Mouse (Mus musculus): ENCODE data around the gene Sh3tc1. TPM values are rescaled to one million over a fixed set of nuclear protein-coding genes. Genes with fewer than 3 reads are reported as not detected.

Sh3tc1 gene
- total RNA-seq, 1 experiment from 2014 or later: 8.5 TPM

DNA sequence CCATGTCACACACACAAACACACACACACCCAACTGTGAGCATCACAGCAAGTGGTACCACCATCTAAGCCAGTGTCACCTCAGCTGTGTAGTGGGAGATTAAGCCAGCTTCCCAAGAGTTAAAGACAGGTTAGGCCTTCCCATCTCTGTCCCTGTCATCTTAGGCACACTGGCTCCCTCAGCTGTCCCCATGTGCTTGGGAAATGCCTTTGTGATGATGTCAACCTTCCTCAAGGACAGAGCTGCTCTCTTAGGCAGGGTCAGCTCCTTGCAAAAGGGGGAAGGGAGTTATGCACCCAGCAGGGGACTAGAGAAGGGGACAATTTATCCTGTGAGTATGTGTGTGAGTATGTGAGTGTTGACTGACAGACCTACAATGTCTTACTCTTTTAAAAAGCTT, 50.4 kb downstream of the Sh3tc1 start:
- no peak for ATAC-seq (replicated peaks; ENCODE audit: low read depth, poor library complexity, severe bottlenecking)

DNA sequence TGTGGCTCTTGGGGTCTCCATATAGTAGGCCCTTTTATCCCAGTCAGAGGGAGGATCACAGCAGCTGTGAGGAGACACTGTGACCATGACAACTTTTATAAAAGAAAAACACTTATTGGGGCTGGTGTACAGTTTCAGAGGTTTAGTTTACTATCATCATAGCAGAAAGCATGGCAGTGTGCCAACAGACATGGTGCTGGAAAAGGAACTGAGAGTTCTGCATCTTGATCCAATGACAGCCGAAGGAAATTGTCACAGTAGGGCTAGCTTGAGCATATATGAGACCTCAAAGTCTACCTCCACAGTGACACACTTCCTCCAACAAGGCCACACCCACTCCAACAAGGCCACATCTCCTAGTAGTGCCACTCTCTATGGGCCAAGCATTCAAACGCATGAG, 50.9 kb downstream of the Sh3tc1 start:
- ATAC-seq (replicated peaks; ENCODE audit: low read depth, poor library complexity, severe bottlenecking): peak; percentile 36

DNA sequence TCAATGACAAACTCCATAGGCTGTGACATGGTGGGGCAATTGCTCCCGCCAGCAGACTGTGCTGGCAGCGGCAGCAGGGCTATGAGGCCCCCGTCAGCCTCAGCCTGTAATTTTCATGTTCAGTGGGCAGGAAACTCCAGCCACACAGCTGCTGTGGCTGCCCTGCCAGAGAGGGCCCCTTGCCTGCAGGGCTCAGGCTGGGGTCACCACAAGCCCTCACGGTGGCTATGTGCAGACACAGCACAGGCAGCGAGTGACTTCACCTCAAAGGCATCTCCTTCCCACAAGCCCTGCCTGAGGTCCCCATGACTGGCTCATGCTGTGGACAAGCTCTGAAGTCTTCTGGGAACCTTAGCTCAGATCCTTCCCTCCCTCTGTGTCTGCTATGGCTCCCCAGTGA, 52.7 kb downstream of the Sh3tc1 start:
- peak; percentile 72 for ATAC-seq (replicated peaks; ENCODE audit: low read depth, poor library complexity, severe bottlenecking)

DNA sequence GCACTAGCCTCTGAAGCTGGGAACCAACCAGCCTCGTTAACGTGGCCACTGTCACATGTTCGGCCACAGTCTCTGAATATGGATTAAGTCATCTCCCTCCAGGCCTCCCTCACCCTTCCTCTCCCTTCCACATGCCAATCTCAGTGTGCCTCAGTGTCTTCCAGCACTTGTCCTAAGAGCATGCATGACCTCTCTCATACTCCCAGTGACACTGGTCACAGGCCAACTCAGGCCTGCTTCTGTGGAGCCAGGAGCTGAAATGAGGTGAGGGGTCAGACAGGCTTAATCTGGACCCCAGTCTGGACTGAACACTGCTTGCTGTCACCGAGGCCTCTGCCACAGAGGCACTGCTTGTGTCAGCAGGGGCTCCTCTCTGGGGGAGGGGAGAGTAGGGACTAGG, 53.5 kb downstream of the Sh3tc1 start:
- ATAC-seq (replicated peaks; ENCODE audit: low read depth, poor library complexity, severe bottlenecking): no peak

DNA sequence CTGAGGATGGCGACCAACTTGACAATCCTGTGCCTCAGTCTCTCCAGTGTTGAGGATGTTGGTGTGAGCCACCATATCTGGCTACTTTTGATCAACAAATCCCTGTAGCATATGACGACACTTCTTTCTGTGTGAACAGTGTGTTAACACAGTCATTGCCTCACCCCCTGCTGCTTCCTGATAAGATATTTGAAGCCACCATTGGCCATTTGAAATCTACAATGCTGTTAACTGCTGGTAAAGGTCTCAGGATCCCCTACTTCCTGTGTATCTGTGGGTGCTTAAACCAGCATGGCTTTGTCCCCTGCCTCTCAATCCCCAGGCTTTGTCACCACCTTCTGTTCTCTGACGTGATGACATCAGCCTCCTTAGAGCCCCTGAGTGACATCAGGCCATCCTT, 54.7 kb downstream of the Sh3tc1 start:
- ATAC-seq (replicated peaks; ENCODE audit: low read depth, poor library complexity, severe bottlenecking): 0 out of 2 replicates have a peak, but pooled peaks have one; percentile 27

DNA sequence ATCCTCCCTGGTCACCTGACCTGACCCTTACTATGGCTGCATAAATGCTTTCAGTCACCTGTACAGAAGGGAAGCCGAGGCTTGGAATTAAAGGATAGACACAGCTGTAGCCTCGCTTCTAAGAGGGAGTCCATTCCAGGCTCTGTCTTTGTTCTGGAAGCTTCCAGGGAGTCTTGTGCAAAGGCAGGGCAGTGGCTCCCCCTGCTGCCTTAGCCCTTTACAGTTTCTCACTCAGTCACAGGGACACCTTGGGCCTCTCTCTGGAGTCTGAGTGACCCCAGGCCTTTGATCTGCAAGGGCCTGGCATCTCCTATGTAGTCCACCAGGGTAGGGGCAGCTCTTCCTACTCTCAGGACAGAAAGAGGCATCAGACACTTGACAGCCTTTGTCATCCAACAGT, 58.8 kb downstream of the Sh3tc1 start:
- ATAC-seq (replicated peaks; ENCODE audit: low read depth, poor library complexity, severe bottlenecking): no peak

DNA sequence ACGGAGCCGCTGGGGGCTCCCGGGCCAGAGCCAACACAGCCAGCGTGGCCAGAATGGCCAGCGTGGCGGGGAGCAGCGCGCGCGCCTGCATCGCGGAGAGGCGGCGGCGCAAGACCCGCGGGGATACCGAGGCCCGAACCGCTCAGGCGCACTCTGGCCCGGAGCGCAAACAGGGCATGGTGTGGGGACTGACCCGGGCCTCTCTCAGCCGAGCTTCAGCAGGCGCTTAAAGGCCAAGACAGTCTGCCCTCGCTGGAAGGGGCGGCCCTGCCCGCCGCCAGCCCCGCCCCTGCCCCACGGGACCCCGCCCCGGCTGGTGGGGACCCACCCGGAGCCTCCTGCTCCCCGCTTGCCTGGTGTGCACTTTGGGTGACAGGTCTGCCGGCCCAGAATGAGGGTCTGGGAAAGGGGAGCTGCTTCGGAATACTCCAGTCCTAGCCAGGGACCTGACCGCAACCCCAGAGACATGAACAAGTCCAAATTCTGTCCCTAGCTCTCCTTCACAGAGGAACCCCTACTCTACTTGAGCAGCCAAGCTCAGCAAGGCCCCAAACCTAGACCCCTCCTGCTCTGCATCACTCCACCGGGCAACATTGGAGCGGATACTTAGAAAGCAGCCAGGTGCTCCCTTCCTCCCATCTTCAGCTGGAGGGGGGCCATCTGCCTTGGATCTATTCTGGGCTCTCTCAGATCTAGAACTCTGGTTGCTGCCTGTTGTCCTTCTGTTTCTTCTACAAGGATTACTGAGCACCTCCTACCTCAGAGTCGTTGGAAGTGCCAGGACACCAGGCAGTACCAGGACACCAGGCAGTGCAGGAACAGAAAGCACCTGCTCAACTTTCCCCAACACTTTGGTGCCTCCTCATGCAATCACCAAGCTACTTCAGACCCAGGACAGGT, 60.3 kb downstream of the Sh3tc1 start, which contains the start of gene Htra3:
Gene Htra3 (minus strand): TSS at position 527 of the 900 bp plus-strand sequence.
- ATAC-seq (replicated peaks; ENCODE audit: low read depth, poor library complexity, severe bottlenecking): no peak; the same call in 1 of the 2 replicates

DNA sequence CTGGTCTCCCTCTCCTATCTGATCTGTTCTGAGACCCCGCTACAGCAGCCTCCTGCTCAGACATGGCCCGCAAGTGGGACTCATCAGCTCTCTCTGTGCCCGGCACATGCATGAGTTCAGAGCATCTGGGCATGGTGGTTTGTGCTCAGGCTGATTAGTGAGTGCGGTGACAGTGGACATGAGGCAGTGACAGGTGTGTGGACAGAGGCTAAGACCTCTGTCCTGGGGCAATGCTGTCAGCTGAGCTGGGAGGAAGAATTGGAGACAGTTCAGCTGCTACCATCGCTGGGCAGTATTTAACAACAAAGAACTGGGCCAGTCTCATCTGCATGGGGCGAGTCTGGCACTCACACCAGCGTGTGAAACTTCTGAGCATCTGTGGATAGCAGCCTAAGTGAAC, 62.8 kb downstream of the Sh3tc1 start:
- no peak for ATAC-seq (replicated peaks; ENCODE audit: low read depth, poor library complexity, severe bottlenecking)

DNA sequence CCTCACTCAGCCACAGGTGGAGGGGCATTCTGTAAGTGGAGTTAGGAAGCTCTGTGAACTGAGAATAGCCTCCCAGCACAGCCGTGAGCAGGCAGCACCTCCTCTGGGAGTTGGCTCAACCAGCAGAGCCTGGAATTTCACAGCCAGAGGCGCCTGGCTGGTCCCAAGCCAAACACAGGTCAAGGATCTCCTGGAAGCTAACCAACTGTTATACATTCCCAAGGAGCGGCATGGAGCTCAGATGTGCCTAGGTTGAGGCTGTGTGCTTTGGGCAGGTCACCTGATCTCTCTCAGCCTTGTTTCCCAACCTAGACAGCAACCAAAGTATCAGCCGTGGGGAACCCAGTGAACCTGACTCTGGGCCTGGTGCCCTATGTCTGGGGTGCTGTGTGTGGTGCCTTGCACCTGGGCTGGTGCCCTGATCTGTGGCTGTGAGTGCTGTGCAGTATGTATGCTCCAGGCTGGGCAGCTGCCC, 65.7 kb downstream of the Sh3tc1 start:
- no peak for ATAC-seq (replicated peaks; ENCODE audit: low read depth, poor library complexity, severe bottlenecking)

DNA sequence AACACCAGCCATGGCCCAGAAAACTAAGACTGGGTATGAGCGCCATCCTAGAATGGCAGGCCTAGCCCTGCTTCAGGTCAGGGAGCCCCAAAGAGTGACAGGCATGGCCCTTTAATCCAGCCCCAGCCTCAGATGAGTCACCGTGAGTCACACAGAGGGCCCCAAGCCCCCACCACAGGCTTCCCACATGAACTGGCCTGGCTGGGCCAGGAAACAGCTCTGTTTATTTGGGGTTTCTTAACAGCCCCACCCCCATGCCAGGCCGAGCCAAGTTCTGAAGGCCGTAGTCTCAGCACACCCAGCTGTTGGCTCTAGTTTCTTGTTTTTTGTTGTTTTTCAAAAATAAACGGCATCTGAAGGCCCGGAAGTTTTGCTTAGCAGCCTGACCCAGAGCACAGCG, 66.7 kb downstream of the Sh3tc1 start:
- peak; percentile 87 for ATAC-seq (replicated peaks; ENCODE audit: low read depth, poor library complexity, severe bottlenecking)

DNA sequence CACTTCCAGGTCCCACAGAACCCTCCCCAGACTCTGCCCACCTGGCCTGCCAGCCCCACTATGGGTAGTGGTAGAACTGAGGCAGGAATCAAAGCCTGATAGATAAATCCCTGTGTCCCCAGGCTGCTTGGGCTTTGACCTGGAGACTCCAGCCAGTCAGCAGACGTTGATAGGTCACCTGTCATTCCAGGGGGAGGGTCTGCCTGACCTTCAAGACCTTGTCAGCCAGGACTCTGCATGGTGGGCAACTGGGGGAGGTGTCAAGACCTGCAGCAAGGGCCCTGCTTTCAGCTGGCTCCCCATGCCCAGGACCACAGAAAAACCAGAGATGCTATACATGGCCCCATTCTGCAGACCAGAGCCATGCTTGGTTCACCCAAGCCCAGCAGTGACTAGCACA, 67.2 kb downstream of the Sh3tc1 start:
- 0 out of 2 replicates have a peak, but pooled peaks have one; percentile 5 for ATAC-seq (replicated peaks; ENCODE audit: low read depth, poor library complexity, severe bottlenecking)

DNA sequence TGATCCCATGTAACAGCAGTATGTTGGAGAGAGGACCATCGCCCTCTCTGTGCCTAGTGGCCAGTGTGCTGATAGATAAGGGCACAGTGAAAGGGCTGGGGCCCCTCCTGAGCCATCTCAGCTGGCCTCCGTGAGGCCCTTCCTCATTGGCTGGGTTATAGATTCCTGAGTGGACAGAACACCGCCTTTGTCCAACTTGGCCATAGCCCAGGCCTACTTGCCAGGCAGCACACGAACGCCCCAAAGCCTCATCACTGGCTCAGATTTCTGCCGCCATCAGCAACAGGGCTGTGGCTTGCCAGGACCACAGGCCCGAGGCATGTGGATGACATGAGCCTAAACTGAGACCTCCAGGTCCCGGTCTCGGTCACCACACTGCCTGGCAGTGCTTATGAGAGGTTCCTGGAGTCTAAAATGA, 68.3 kb downstream of the Sh3tc1 start:
- ATAC-seq (replicated peaks; ENCODE audit: low read depth, poor library complexity, severe bottlenecking): no peak

DNA sequence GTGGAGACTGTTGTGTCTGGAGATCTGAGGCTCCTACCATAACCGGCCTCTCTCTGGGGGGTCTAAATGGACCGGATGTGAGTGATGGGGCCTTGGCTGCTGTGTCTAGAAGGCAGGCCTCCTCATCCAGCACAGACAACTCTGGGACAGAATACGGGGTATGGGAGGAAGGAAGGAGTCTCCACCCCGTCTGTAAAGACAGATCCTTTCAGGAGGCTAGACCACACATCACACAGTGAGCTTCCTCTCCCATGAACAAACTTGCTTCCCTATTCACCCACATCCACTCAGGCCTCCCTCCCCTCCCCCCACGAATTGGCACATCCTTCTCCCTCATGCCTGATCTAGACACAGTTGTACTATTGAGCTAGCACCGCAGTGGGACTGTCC, 69.4 kb downstream of the Sh3tc1 start:
- peak; percentile 57 for ATAC-seq (replicated peaks; ENCODE audit: low read depth, poor library complexity, severe bottlenecking)

DNA sequence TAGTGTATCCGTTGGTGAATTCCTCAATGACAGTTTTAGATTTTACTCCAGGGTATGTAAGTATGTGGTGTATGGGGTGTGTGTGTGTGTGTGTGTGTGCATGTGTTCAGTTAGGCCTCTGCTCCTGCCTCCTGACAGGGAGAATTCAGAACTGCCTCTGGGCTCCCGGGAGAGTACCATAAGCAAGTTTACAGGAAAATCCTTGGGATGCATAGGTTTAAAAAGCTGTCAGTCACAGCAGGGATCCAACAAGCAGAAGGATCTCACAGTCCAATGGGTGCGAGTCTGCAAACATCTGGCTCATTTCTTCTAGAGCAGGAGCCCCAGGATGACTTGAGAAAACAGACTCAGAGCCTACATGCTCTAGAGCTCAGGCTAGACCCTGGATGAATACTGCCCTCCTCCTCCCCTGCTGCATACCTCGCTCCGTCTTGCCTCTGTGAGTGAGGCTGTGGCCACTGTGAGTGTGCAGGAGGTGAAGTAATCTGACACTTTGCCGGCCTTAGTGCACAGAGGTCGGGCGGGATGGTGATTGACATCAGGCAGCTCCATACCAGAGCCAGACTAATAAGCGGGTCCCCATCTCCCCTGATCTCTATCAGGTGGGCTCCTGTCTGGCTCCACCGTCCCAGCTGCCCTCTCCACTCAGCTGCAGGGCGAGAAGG, 69.9 kb downstream of the Sh3tc1 start:
- ATAC-seq (replicated peaks; ENCODE audit: low read depth, poor library complexity, severe bottlenecking): no peak

DNA sequence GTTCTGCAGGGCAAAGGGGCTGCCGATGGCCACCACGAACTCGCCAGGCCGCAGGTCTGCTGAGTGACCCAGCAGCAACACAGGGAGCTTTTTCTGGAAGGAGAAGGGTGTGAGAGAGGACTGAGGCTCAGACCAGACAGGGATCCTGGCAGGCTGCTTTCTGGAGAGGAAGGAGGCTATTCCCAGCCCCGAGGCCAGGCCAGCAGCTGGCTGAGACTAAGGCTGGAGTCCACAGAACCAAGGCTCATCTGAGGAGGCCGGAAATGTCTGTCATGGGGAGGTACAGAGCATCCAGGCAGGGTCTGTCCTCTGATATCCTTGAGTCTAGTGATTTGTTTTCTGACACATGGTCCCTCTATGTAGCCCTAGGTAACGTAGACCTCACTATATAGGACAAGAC, 73.6 kb downstream of the Sh3tc1 start:
- ATAC-seq (replicated peaks; ENCODE audit: low read depth, poor library complexity, severe bottlenecking): no peak

DNA sequence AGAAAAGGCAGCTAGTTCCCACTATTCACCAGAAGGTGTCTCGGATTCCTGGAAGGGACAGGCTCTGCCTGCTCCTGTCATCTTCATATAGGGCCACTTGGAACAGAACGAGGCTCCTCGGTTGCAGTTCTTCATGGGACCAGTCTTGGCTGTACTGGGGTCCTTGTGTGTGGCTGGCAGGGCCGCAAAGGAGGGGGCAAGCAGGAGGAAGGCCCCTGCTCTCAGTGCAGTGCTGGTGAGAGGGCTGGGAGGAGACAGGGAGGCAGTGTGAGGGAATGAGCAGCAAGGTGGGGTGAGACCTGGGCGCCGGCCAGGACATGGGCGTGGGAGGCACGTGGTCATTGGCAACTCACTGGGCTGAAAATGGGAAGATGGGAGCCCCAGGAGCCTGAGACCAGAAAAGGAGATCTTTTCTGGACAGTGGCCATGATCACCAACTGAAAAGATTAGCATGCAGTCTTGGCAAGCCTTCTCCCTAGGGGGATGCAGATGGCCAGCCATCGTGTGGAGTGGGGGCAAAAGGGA, 77.7 kb downstream of the Sh3tc1 start:
- no peak for ATAC-seq (replicated peaks; ENCODE audit: low read depth, poor library complexity, severe bottlenecking)

DNA sequence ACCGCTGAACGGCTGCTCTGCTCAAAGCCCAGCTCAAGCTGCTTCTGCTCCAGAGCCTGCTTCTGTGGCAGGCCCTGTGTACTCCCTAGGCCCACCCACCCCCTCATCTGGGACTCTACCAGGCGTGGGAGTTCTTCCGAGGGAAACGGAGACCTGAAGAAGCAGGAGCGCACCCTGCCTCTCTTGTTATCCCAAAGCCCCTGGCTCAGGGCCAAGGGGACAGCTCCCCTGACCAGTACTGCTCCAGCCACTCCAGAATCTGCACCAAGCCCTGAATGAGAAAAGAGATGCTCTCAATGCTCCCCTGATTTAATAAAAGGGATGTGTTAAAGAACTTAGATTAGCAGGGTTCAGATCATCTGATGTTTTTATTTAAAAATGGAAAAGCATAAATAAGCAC, 78.6 kb downstream of the Sh3tc1 start:
- ATAC-seq (replicated peaks; ENCODE audit: low read depth, poor library complexity, severe bottlenecking): no peak

DNA sequence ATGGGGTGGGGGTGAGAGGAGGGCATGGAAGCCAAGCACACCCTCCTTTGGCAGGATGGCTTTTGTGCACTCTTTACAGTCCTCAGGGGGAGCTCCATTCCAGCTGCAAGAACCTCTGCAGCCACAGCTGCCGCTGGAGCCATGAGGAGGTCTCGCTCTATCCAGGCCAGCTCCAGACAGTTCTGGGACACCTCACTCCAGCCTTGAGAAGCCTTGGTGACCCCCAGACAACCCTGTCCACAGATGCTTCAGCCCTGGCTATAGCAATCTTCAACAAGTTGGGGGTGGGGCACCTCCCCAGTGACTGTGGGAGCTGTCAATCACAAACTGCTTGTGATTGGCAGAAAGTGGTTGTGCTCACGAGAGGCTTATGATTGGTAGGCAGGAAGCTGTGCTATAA, 80.3 kb downstream of the Sh3tc1 start:
- ATAC-seq (replicated peaks; ENCODE audit: low read depth, poor library complexity, severe bottlenecking): no peak

DNA sequence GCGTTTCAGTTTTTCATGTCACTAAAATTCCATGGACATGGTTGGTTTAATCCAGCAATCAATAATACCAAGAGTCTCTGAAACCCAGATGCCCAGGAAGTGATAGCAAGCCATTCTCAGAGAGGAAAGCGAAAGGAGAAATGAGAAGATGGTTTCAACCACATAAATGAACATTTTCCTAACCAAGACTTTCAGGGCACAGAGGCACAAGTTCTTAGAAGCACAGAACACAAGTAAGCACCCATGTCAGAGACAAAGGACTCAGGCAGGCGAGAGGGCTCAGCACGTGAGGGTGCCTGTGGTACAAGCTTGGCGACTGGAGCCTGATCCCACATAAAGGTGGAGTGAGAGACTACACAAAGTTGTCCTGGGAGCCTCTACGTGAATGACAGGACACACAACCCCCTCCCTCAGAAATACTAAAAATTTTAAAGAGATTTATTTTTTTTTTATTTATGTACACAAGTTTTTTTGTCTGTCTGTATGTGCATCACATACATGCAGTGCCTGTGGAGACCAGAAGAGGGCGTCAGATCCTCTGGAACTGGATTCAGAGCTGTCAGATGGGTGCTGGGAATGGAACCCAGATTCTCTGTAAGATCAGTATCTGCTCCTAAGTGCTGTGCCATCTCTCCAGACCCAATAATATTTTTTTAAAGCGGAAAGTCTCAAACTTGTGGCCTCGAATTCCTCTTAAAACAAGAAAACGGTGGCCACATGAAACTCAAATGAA, 83.9 kb downstream of the Sh3tc1 start:
- ATAC-seq (replicated peaks; ENCODE audit: low read depth, poor library complexity, severe bottlenecking): no peak

DNA sequence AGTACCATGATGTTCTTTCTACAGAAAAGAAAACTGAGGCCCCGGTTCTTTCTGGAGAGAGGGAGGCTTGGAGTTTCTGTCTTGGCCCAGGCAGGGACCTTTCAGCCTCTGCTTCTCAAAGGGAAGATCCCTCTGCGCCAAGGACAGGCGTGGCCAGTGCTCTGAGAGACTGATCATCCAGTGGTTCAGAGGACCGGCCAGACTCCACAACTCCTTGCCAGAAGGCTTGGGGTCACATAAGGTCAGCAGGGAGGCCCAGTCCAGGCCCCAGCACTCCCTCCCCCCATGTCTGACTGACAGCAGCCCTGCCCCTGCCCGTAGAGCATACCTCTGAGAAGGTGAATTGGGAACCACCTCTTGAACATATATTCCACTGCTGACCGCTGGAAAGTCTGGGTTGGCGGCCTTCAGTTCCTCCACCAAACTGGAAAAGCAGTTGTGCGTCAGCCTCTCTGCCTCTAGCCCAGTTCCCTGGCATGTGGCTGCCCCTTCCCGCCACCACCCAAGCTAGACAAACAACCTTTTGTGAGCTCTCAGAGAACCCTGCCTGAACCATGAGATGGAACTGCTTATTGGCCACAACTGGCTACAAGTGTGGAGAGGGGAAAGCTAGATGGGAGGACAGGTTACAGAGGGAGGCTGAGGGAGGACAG, 85.9 kb downstream of the Sh3tc1 start:
- ATAC-seq (replicated peaks; ENCODE audit: low read depth, poor library complexity, severe bottlenecking): no peak

Measured in common myeloid progenitor, adult 5-6 weeks (primary cell).